Mouse (Mus musculus): ENCODE data around the gene Atp6v1b1. TPM values are rescaled to one million over a fixed set of nuclear protein-coding genes. Genes with fewer than 3 reads are reported as not detected.

Gene Atp6v1b1
- polyA plus RNA-seq, 1 experiment, result not detected

GRCm38 (mm10) chr6:83744126-83744525 is 1.3 kb downstream of the Atp6v1b1 start:
- no peak overlapping the region for H3ac ChIP-seq (ENCODE audit: control insufficient read depth, insufficient read length)
- H3K79me2 ChIP-seq (ENCODE audit: control insufficient read depth, insufficient read depth), result no peaks in the 10 kb centered on the region
- H3K4me3 ChIP-seq, result no peak overlapping the region
- H3K27me3 ChIP-seq (ENCODE audit: control insufficient read depth, insufficient read depth, insufficient read length), result peaks cover 59% of the 10 kb centered on the region
- no peak for TF ChIP-seq MAX (IDR thresholded peaks at IDR 0.05; ENCODE audit: low read depth)
- no peak for TF ChIP-seq POLR2A (IDR thresholded peaks at IDR 0.05; ENCODE audit: insufficient read length, low read depth)
- TF ChIP-seq TCF3 (IDR thresholded peaks at IDR 0.05; ENCODE audit: insufficient read length, low read depth), result no peak
- TF ChIP-seq USF1 (IDR thresholded peaks at IDR 0.05; ENCODE audit: low read depth), result no peak
- TF ChIP-seq MYOG (IDR thresholded peaks at IDR 0.05; ENCODE audit: control insufficient read depth in 1 of 3, insufficient read depth in 1 of 3, insufficient read length in 2 of 3, low read depth in 2 of 3), result no peak
- no peak for TF ChIP-seq CEBPB (IDR thresholded peaks at IDR 0.05; ENCODE audit: insufficient read depth, poor library complexity, severe bottlenecking)
- TF ChIP-seq SRF (IDR thresholded peaks at IDR 0.05; ENCODE audit: control insufficient read depth, insufficient read length, low read depth), result no peak
- no peak for TF ChIP-seq POLR2AphosphoS2 (IDR thresholded peaks at IDR 0.05; ENCODE audit: insufficient read length, low read depth)
- no peak for TF ChIP-seq E2F4 (IDR thresholded peaks at IDR 0.05; ENCODE audit: insufficient read depth)
- no peak for TF ChIP-seq REST (IDR thresholded peaks at IDR 0.05; ENCODE audit: insufficient read depth, insufficient read length)
- no peak for TF ChIP-seq MYOD1 (IDR thresholded peaks at IDR 0.05; ENCODE audit: control insufficient read depth in 1 of 3, insufficient read length in 2 of 3, low read depth in 2 of 3)
- no peak for TF ChIP-seq TCF12 (IDR thresholded peaks at IDR 0.05; ENCODE audit: insufficient read depth, poor library complexity, severe bottlenecking)
- H3K36me3 ChIP-seq (ENCODE audit: control insufficient read depth, insufficient read depth), result no peaks in the 10 kb centered on the region
- H3K4me2 ChIP-seq (ENCODE audit: low read depth), result no peak overlapping the region

DNA sequence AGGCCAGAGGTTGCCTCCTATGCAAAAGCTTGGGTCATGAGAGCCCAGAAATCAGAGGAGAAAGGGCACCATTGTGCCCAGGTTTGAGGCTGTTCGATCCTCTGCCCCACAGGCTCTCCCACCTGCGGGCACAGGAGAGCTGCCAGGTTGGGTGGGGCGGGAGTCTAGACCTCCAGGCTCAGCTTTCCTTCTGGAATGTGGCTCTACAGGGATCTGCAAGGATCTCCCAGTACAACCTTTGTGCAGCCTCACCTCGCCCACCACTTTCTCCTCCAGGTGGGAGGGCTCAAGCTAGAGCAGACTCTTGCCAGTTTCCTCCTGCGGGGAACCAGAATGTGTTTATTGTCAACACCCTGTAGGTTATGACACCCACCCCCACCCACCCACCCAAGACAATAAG is 1.8 kb downstream of the Atp6v1b1 start:
- Histone ChIP-seq H3K4me2 (ENCODE audit: low read depth) (no peak overlapping the region), H3K27me3 (ENCODE audit: control insufficient read depth, insufficient read depth, insufficient read length) (peaks cover 64% of the 10 kb centered on the region), H3K79me2 (ENCODE audit: control insufficient read depth, insufficient read depth) (no peaks in the 10 kb centered on the region), H3ac (ENCODE audit: control insufficient read depth, insufficient read length) (no peak overlapping the region), H3K36me3 (ENCODE audit: control insufficient read depth, insufficient read depth) (no peaks in the 10 kb centered on the region), H3K4me3 (no peak overlapping the region)
- TF ChIP-seq TCF12 (IDR thresholded peaks at IDR 0.05; ENCODE audit: insufficient read depth, poor library complexity, severe bottlenecking), result no peak
- TF ChIP-seq POLR2AphosphoS2 (IDR thresholded peaks at IDR 0.05; ENCODE audit: insufficient read length, low read depth), result no peak
- TF ChIP-seq E2F4 (IDR thresholded peaks at IDR 0.05; ENCODE audit: insufficient read depth), result no peak
- no peak for TF ChIP-seq MYOG (IDR thresholded peaks at IDR 0.05; ENCODE audit: control insufficient read depth in 1 of 3, insufficient read depth in 1 of 3, insufficient read length in 2 of 3, low read depth in 2 of 3)
- no peak for TF ChIP-seq USF1 (IDR thresholded peaks at IDR 0.05; ENCODE audit: low read depth)
- TF ChIP-seq CEBPB (IDR thresholded peaks at IDR 0.05; ENCODE audit: insufficient read depth, poor library complexity, severe bottlenecking), result no peak
- no peak for TF ChIP-seq SRF (IDR thresholded peaks at IDR 0.05; ENCODE audit: control insufficient read depth, insufficient read length, low read depth)
- TF ChIP-seq TCF3 (IDR thresholded peaks at IDR 0.05; ENCODE audit: insufficient read length, low read depth), result no peak
- TF ChIP-seq POLR2A (IDR thresholded peaks at IDR 0.05; ENCODE audit: insufficient read length, low read depth), result no peak
- no peak for TF ChIP-seq MYOD1 (IDR thresholded peaks at IDR 0.05; ENCODE audit: control insufficient read depth in 1 of 3, insufficient read length in 2 of 3, low read depth in 2 of 3)
- TF ChIP-seq MAX (IDR thresholded peaks at IDR 0.05; ENCODE audit: low read depth), result no peak

DNA sequence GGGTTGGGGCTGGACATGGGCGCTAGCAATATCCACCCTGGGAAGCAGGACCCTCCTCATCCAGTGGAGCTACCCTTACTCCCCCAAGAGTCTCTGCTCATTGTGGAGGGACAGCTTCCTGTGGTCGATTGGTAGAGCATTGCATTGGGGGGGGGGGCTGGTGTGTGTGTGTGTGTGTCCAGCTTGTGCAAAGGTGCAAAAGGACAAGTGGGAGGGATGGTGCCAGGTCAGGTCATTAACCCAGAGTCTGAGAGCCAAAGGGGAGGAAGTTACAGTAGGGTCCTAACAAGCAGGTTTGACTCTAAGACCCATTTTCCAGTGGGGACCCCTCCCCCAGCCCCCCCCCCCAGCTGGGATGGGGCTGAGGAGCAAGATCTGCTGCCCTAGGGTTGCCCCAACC is 2.7 kb downstream of the Atp6v1b1 start:
- H3K36me3 ChIP-seq (ENCODE audit: control insufficient read depth, insufficient read depth), result no peaks in the 10 kb centered on the region
- TF ChIP-seq REST (IDR thresholded peaks at IDR 0.05; ENCODE audit: insufficient read depth, insufficient read length) (no peak), MAX (IDR thresholded peaks at IDR 0.05; ENCODE audit: low read depth) (no peak), CEBPB (IDR thresholded peaks at IDR 0.05; ENCODE audit: insufficient read depth, poor library complexity, severe bottlenecking) (no peak), TCF3 (IDR thresholded peaks at IDR 0.05; ENCODE audit: insufficient read length, low read depth) (no peak), MYOG (IDR thresholded peaks at IDR 0.05; ENCODE audit: control insufficient read depth in 1 of 3, insufficient read depth in 1 of 3, insufficient read length in 2 of 3, low read depth in 2 of 3) (no peak), E2F4 (IDR thresholded peaks at IDR 0.05; ENCODE audit: insufficient read depth) (no peak), POLR2AphosphoS2 (IDR thresholded peaks at IDR 0.05; ENCODE audit: insufficient read length, low read depth) (no peak), SRF (IDR thresholded peaks at IDR 0.05; ENCODE audit: control insufficient read depth, insufficient read length, low read depth) (no peak), TCF12 (IDR thresholded peaks at IDR 0.05; ENCODE audit: insufficient read depth, poor library complexity, severe bottlenecking) (no peak), MYOD1 (IDR thresholded peaks at IDR 0.05; ENCODE audit: control insufficient read depth in 1 of 3, insufficient read length in 2 of 3, low read depth in 2 of 3) (no peak), USF1 (IDR thresholded peaks at IDR 0.05; ENCODE audit: low read depth) (no peak), POLR2A (IDR thresholded peaks at IDR 0.05; ENCODE audit: insufficient read length, low read depth) (no peak)
- no peaks in the 10 kb centered on the region for H3K79me2 ChIP-seq (ENCODE audit: control insufficient read depth, insufficient read depth)
- no peak overlapping the region for H3ac ChIP-seq (ENCODE audit: control insufficient read depth, insufficient read length)
- no peak overlapping the region for H3K4me2 ChIP-seq (ENCODE audit: low read depth)
- no peak overlapping the region for H3K4me3 ChIP-seq
- peaks cover 64% of the 10 kb centered on the region for H3K27me3 ChIP-seq (ENCODE audit: control insufficient read depth, insufficient read depth, insufficient read length)

- H3K36me3 ChIP-seq (ENCODE audit: control insufficient read depth, insufficient read depth), result no peaks in the 10 kb centered on the region
- no peak overlapping the region for H3ac ChIP-seq (ENCODE audit: control insufficient read depth, insufficient read length)
- peaks cover 68% of the 10 kb centered on the region for H3K27me3 ChIP-seq (ENCODE audit: control insufficient read depth, insufficient read depth, insufficient read length)
- TF ChIP-seq MYOD1 (IDR thresholded peaks at IDR 0.05; ENCODE audit: control insufficient read depth in 1 of 3, insufficient read length in 2 of 3, low read depth in 2 of 3), result no peak
- no peak for TF ChIP-seq CEBPB (IDR thresholded peaks at IDR 0.05; ENCODE audit: insufficient read depth, poor library complexity, severe bottlenecking)
- TF ChIP-seq MYOG (IDR thresholded peaks at IDR 0.05; ENCODE audit: control insufficient read depth in 1 of 3, insufficient read depth in 1 of 3, insufficient read length in 2 of 3, low read depth in 2 of 3), result no peak
- TF ChIP-seq POLR2AphosphoS2 (IDR thresholded peaks at IDR 0.05; ENCODE audit: insufficient read length, low read depth), result no peak
- no peak for TF ChIP-seq SRF (IDR thresholded peaks at IDR 0.05; ENCODE audit: control insufficient read depth, insufficient read length, low read depth)
- no peak for TF ChIP-seq REST (IDR thresholded peaks at IDR 0.05; ENCODE audit: insufficient read depth, insufficient read length)
- TF ChIP-seq TCF3 (IDR thresholded peaks at IDR 0.05; ENCODE audit: insufficient read length, low read depth), result no peak
- TF ChIP-seq E2F4 (IDR thresholded peaks at IDR 0.05; ENCODE audit: insufficient read depth), result no peak
- no peak for TF ChIP-seq USF1 (IDR thresholded peaks at IDR 0.05; ENCODE audit: low read depth)
- no peak for TF ChIP-seq TCF12 (IDR thresholded peaks at IDR 0.05; ENCODE audit: insufficient read depth, poor library complexity, severe bottlenecking)
- TF ChIP-seq MAX (IDR thresholded peaks at IDR 0.05; ENCODE audit: low read depth), result no peak
- TF ChIP-seq POLR2A (IDR thresholded peaks at IDR 0.05; ENCODE audit: insufficient read length, low read depth), result no peak
- H3K79me2 ChIP-seq (ENCODE audit: control insufficient read depth, insufficient read depth), result no peaks in the 10 kb centered on the region
- H3K4me2 ChIP-seq (ENCODE audit: low read depth), result no peak overlapping the region
- H3K4me3 ChIP-seq, result no peak overlapping the region
Measured at GRCm38 (mm10) chr6:83749286-83749685, 6.5 kb downstream of the Atp6v1b1 start.
